Mouse (Mus musculus) hindbrain, embryonic 14.5 days (tissue): ENCODE results near the gene Mamdc2. TPM values are rescaled to one million over a fixed set of nuclear protein-coding genes. Genes with fewer than 3 reads are reported as not detected.
"Not testable (repeated sequence)": the region's sequence is repeated elsewhere in the genome, so short reads cannot be mapped to it uniquely, and the experiment has no call there.

Source experiments
- ATAC-seq: fragments of 200-750 bp; cut with Nextera tagmentation; 2 replicates; pipeline ENCODE4 v1.8.0; 2017; ENCODE audit warnings: moderate number of reproducible peaks, mild to moderate bottlenecking, moderate TSS enrichment, moderate library complexity; ENCODE audit not compliant: low FRiP score
- DNase-seq: peaks from one replicate; pipeline ENCODE4 v3.0.0-alpha.2; 2015; ENCODE audit warnings: low spot score
- H3K27ac ChIP-seq: fragments of 300-500 bp; sonication (generic); 2 replicates; pipeline ENCODE4 v1.5.1; 2014; ENCODE audit warnings: mild to moderate bottlenecking, moderate library complexity
- H3K27me3 ChIP-seq: fragments of 300-500 bp; sonication (generic); 2 replicates; pipeline ENCODE4 v1.6.1; 2014; ENCODE audit warnings: mild to moderate bottlenecking, low read length, mixed read lengths; ENCODE audit not compliant: control insufficient read depth, insufficient read depth
- H3K36me3 ChIP-seq: fragments of 300-500 bp; sonication (generic); replicated peaks from 2 replicates; pipeline ENCODE4 v1.6.1; 2014; ENCODE audit not compliant: control insufficient read depth, insufficient read depth
- H3K4me1 ChIP-seq: fragments of 300-500 bp; sonication (generic); replicated peaks from 2 replicates; pipeline ENCODE4 v1.6.1; 2014; ENCODE audit warnings: antibody characterized with exemption, low read length, mixed read lengths; ENCODE audit not compliant: control insufficient read depth, insufficient read depth
- H3K4me2 ChIP-seq: fragments of 300-500 bp; sonication (generic); replicated peaks from 2 replicates; pipeline ENCODE4 v1.6.1; 2014; ENCODE audit warnings: mild to moderate bottlenecking, moderate library complexity
- H3K4me3 ChIP-seq: fragments of 300-500 bp; sonication (generic); replicated peaks from 2 replicates; pipeline ENCODE4 v1.5.1; 2014; ENCODE audit warnings: mild to moderate bottlenecking, low read length
- H3K9ac ChIP-seq: fragments of 300-500 bp; sonication (generic); 2 replicates; pipeline ENCODE4 v1.6.1; 2014
- H3K9me3 ChIP-seq: fragments of 300-500 bp; sonication (generic); 2 replicates; pipeline ENCODE4 v1.6.1; 2016; ENCODE audit warnings: low read length; ENCODE audit not compliant: control insufficient read depth
- WGBS: fragments of 180-500 bp; shearing (Covaris S2); extraction: QIAGEN DNeasy Blood & Tissue Kit; methylation state at CpG from one replicate; pipeline ENCODE4 v1.1.7; 2014; 5-methylcytosine and 5-hydroxymethylcytosine counted together
- polyA plus RNA-seq: library from polyadenylated mRNA; unstranded; fragments of >200 nt; fragmentation: Nextera tagmentation; extraction: Ambion mirVana; gene quantifications from 2 replicates; pipeline ENCODE4 v1.2.1, GENCODE M21; 2014

Gene Mamdc2
- polyA plus RNA-seq, 1 experiment from 2014 or later, result 1.8 TPM

GRCm38 (mm10) chr19:23485940-23486600 is 37.8 kb upstream of the Mamdc2 start:
- DNase-seq (no peak), ATAC-seq (no peak)
- H3K36me3 ChIP-seq, result no peaks in the 10 kb centered on the region
- no peaks in the 10 kb centered on the region for H3K9me3 ChIP-seq
- H3K4me3 ChIP-seq, result no peak overlapping the region
- WGBS, result 89% methylated on average over 7 of the region's 7 CpGs
- H3K27ac ChIP-seq, result no peak overlapping the region
- no peak overlapping the region for H3K4me2 ChIP-seq
- no peak overlapping the region for H3K9ac ChIP-seq
- H3K27me3 ChIP-seq, result no peaks in the 10 kb centered on the region
- H3K4me1 ChIP-seq, result no peaks in the 10 kb centered on the region

DNA sequence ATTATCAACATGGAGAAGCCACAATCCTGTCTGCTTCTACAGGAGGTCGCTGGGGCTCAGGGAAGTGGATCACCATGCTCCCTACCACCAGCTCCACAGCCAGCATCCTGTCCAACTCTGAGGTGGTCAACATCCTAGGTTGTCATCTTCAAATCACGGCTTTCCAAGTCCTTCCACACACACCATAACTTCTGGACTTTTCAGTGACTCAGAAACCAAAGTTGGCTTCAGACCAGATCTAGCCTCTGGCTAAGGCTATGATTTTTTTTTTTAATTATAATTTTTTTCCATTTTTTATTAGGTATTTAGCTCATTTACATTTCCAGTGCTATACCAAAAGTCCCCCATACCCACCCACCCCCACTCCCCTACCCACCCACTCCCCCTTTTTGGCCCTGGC is 34.3 kb upstream of the Mamdc2 start:
- not testable (repeated sequence) for H3K27ac ChIP-seq, H3K36me3 ChIP-seq, H3K27me3 ChIP-seq, H3K4me3 ChIP-seq, DNase-seq, H3K9ac ChIP-seq, H3K9me3 ChIP-seq, ATAC-seq, H3K4me1 ChIP-seq, H3K4me2 ChIP-seq
- 91% methylated on average over 2 of the region's 2 CpGs for WGBS

- Histone ChIP-seq H3K36me3 (no peaks in the 10 kb centered on the region), H3K9ac (no peak overlapping the region), H3K4me3 (no peak overlapping the region), H3K27ac (no peak overlapping the region), H3K4me1 (no peaks in the 10 kb centered on the region), H3K27me3 (no peaks in the 10 kb centered on the region), H3K9me3 (no peaks in the 10 kb centered on the region), H3K4me2 (no peak overlapping the region)
- ATAC-seq, result no peak
- no peak for DNase-seq
Measured at GRCm38 (mm10) chr19:23479597-23479967, 31.3 kb upstream of the Mamdc2 start.

GRCm38 (mm10) chr19:23478895-23479596 is 30.8 kb upstream of the Mamdc2 start:
- H3K4me3 ChIP-seq, result no peak overlapping the region
- no peak overlapping the region for H3K27ac ChIP-seq
- H3K36me3 ChIP-seq, result no peaks in the 10 kb centered on the region
- DNase-seq (peak; percentile 46), ATAC-seq (no peak)
- H3K4me1 ChIP-seq, result no peaks in the 10 kb centered on the region
- no peak overlapping the region for H3K4me2 ChIP-seq
- WGBS, result 20% methylated on average over 10 of the region's 10 CpGs
- no peaks in the 10 kb centered on the region for H3K9me3 ChIP-seq
- H3K27me3 ChIP-seq, result no peaks in the 10 kb centered on the region
- no peak overlapping the region for H3K9ac ChIP-seq

- H3K36me3 ChIP-seq, result no peaks in the 10 kb centered on the region
- no peak overlapping the region for H3K9ac ChIP-seq
- no peaks in the 10 kb centered on the region for H3K4me1 ChIP-seq
- DNase-seq (no peak), ATAC-seq (no peak)
- no peaks in the 10 kb centered on the region for H3K27me3 ChIP-seq
- H3K4me3 ChIP-seq, result no peak overlapping the region
- H3K4me2 ChIP-seq, result no peak overlapping the region
- 79% methylated on average over 6 of the region's 6 CpGs for WGBS
- no peak overlapping the region for H3K27ac ChIP-seq
- H3K9me3 ChIP-seq, result no peaks in the 10 kb centered on the region
Measured at GRCm38 (mm10) chr19:23477826-23478225, 29.6 kb upstream of the Mamdc2 start.

DNA sequence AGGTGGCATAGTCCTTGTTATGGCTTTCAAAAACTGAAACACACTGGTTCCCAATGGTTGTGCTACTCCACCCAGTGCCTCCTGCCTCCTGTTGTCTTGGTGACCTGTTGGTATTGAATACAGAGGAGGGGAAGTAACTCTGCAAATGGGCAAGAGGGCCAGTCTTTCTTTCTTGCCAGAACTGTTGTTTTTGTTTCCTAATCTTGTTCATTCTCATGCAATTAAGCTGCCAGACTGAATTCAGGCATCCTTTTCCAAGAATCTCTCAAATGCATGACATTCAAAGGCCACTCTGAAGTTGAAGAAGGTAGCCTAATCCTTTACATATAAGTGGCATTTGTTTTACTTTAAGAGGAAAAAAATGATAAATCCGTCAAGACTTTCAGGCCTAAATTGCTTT is 19.6 kb upstream of the Mamdc2 start:
- Histone ChIP-seq H3K27ac (no peak overlapping the region), H3K36me3 (no peaks in the 10 kb centered on the region), H3K4me1 (no peaks in the 10 kb centered on the region; the same call in 1 of the 2 replicates), H3K9ac (no peak overlapping the region), H3K4me2 (no peak overlapping the region), H3K9me3 (no peaks in the 10 kb centered on the region), H3K4me3 (no peak overlapping the region), H3K27me3 (no peaks in the 10 kb centered on the region)
- ATAC-seq (0 out of 2 replicates have a peak, but pooled peaks have one; percentile 37), DNase-seq (no peak)
- 17% methylated on average over 1 of the region's 1 CpGs for WGBS

- no peak overlapping the region for H3K27ac ChIP-seq
- no peaks in the 10 kb centered on the region for H3K36me3 ChIP-seq
- no peak overlapping the region for H3K9ac ChIP-seq
- H3K4me1 ChIP-seq, result no peaks in the 10 kb centered on the region; the same call in 1 of the 2 replicates
- H3K4me2 ChIP-seq, result no peak overlapping the region
- no peak overlapping the region for H3K4me3 ChIP-seq
- ATAC-seq (no peak), DNase-seq (no peak)
- no peaks in the 10 kb centered on the region for H3K9me3 ChIP-seq
- no peaks in the 10 kb centered on the region for H3K27me3 ChIP-seq
- 70% methylated on average over 2 of the region's 2 CpGs for WGBS
Measured at GRCm38 (mm10) chr19:23467011-23467410, 18.8 kb upstream of the Mamdc2 start.

DNA sequence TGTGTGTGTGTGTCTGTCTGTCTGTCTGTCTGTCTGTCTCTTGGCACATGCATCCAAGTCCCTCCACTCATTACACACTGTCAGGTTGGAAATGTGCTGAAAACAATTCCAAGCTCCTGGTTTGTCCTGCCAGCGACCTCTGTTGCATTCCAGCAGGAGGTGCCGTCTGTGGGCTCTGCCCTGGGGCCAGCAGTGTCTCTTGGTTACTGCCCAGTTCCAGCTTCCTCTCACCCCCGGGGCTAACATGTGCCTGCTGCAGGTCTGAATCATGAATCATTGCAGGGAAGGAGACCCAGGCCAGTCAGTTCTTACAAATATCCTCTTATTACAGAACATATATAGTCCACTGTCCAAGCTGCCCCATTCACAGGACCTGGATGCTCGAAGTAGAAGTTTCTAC is 9.2 kb upstream of the Mamdc2 start:
- Histone ChIP-seq H3K9ac (no peak overlapping the region), H3K4me3 (no peak overlapping the region), H3K4me2 (no peak overlapping the region), H3K27me3 (no peaks in the 10 kb centered on the region), H3K36me3 (no peaks in the 10 kb centered on the region), H3K27ac (no peak overlapping the region), H3K9me3 (0 out of 2 replicates have a peak, but pooled peaks cover 9% of the 10 kb centered on the region), H3K4me1 (no peaks in the 10 kb centered on the region)
- 43% methylated on average over 4 of the region's 4 CpGs for WGBS
- ATAC-seq (no peak), DNase-seq (no peak)

DNA sequence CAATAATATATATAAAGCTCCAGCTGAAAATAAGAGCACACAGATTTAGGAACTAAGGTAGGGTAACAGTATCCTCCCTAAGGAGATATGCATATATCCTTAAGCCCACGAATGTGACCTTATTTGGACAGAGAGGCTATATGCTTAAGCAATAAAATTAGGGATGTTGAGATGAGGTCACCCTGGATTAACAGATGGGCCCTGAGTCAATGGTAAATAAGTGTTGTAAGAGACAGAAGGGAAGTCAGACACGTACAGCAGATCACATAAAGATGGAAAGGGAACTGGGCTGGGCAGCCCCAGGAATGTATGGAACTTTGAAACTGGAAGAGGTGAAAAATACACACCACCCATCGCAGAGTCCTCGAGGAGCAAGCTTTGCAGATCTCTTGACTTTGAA is 3.1 kb upstream of the Mamdc2 start:
- Histone ChIP-seq H3K27ac (no peak overlapping the region), H3K27me3 (0 out of 2 replicates have a peak, but pooled peaks cover 6% of the 10 kb centered on the region), H3K4me3 (no peak overlapping the region), H3K36me3 (no peaks in the 10 kb centered on the region), H3K4me2 (no peak overlapping the region), H3K9ac (no peak overlapping the region), H3K9me3 (0 out of 2 replicates have a peak, but pooled peaks cover 12% of the 10 kb centered on the region), H3K4me1 (peaks cover 12% of the 10 kb centered on the region)
- ATAC-seq, result no peak
- no peak for DNase-seq
- 80% methylated on average over 4 of the region's 4 CpGs for WGBS
